Mouse (Mus musculus) bone marrow, adult 2 months (tissue): ENCODE data around the gene Hspb7.

ENCODE experiments used
- CTCF ChIP-seq: fragments of 200-500 bp; IDR thresholded peaks from 2 replicates; pipeline ENCODE4 v1.5.1; 2011; ENCODE audit warnings: low read length, control low read depth; ENCODE audit not compliant: control insufficient read depth, insufficient read depth
- POLR2A ChIP-seq: fragments of 200-500 bp; IDR thresholded peaks from 2 replicates; pipeline ENCODE4 v1.6.1; 2011; ENCODE audit warnings: low read depth, mild to moderate bottlenecking, control low read depth, low read length, borderline replicate concordance; ENCODE audit not compliant: control insufficient read depth

DNA sequence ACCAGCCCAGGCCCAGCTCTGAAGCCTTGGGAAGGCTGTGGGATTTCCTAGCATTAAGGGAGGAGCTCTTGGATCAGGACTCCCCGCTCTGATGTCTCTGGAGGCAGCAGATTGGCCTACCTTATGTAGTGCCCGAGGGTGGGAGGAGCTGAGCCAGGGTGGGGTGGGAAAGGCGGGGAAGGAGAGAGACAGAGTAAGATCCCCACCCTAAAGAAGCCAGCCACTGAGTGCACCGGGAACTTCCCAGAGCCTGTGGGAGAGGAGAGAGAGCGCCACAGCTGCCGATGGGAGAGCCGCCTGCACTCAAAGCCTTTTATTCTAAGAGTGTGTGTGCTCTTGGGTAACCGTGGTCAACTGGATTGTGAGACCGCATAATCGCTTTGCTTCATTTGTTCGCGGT, 40.5 kb downstream of the Hspb7 start:
- TF ChIP-seq CTCF (no peak), POLR2A (no peak)
